Mouse (Mus musculus): ENCODE measurements around the gene Nmnat1.
A peak's percentile ranks its signal among the peaks of the same experiment; 100 is the strongest.

GRCm38 (mm10) chr4:149424755-149425154, 60.2 kb downstream of the Nmnat1 start:
- TF ChIP-seq ZNF384 (IDR thresholded peaks at IDR 0.05; ENCODE audit: low read depth, low read length) (no peak), CTCF (conservative IDR thresholded peaks at IDR 0.05 in 1 of 2, IDR thresholded peaks at IDR 0.05 in 1 of 2; ENCODE audit: low read depth in 2 of 2, low read length in 2 of 2) (no peak), GABPA (IDR thresholded peaks at IDR 0.05; ENCODE audit: insufficient replicate concordance, low read depth, low read length) (no peak), SMC3 (IDR thresholded peaks at IDR 0.05; ENCODE audit: low read depth, low read length) (no peak), ZC3H11A (IDR thresholded peaks at IDR 0.05; ENCODE audit: low read depth, low read length) (no peak), USF1 (IDR thresholded peaks at IDR 0.05; ENCODE audit: low read depth, low read length) (no peak), POLR2A (IDR thresholded peaks at IDR 0.05; ENCODE audit: low read depth, low read length) (no peak), NRF1 (IDR thresholded peaks at IDR 0.05; ENCODE audit: low read depth, low read length) (0 out of 2 replicates have a peak, but pooled peaks have one; percentile 44), RCOR1 (conservative IDR thresholded peaks at IDR 0.05; ENCODE audit: low read depth, low read length) (no peak), MAX (IDR thresholded peaks at IDR 0.05; ENCODE audit: low read length) (no peak)

Measured in CH12.LX (cell line).